Mouse (Mus musculus): Measurements from ENCODE around the gene Bcl2l11.
"Not testable (repeated sequence)": the region's sequence is repeated elsewhere in the genome, so short reads cannot be mapped to it uniquely, and the experiment has no call there.

The Bcl2l11 gene

GRCm38 (mm10) chr2:128176391-128177044 is 50.7 kb downstream of the Bcl2l11 start:
- peak in 1 of 2 experiments; percentile 41 for DNase-seq

DNA sequence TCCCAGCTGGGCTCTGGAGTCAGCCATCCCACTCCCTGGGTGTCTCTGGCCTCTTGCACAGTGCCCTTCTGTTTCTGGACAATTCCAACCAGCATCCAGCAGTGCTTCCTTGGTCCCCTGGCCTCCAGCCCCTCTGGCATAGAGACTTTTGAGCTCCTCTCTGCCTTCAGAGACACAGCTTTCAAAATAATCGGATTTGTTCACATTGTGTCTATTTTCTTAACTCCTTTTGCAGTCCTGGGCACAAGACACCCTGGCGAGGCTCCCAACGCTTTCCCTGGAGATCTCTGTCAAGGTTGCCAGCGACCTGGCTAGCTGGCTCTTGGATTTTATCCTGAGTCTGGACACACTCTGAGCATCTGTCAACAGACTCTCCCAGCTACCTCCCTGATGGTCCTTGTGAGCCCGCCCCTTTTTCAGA is 51.4 kb downstream of the Bcl2l11 start:
- no peak for DNase-seq

- DNase-seq, result peak in 1 of 2 experiments; percentile 43
These were observed 53.4 kb downstream of the Bcl2l11 start for GRCm38 (mm10) chr2:128179126-128179807.

- peak; percentile 56 to 70 for DNase-seq
These were observed 54.1 kb downstream of the Bcl2l11 start for GRCm38 (mm10) chr2:128179808-128180379.

GRCm38 (mm10) chr2:128182181-128182580 is 56.3 kb downstream of the Bcl2l11 start:
- not testable (repeated sequence) for DNase-seq

- DNase-seq, result no peak
These were observed 56.9 kb downstream of the Bcl2l11 start for GRCm38 (mm10) chr2:128182751-128183150.

- DNase-seq, result no peak
These were observed 57.9 kb downstream of the Bcl2l11 start for GRCm38 (mm10) chr2:128183762-128184161.

- DNase-seq, result no peak
These were observed 60.1 kb downstream of the Bcl2l11 start for GRCm38 (mm10) chr2:128185942-128186341.

- DNase-seq, result no peak
These were observed 61.4 kb downstream of the Bcl2l11 start for GRCm38 (mm10) chr2:128187277-128187676.

- DNase-seq, result no peak
These were observed 62.6 kb downstream of the Bcl2l11 start for GRCm38 (mm10) chr2:128188461-128188860.

GRCm38 (mm10) chr2:128189691-128190090 is 63.9 kb downstream of the Bcl2l11 start:
- no peak for DNase-seq

DNA sequence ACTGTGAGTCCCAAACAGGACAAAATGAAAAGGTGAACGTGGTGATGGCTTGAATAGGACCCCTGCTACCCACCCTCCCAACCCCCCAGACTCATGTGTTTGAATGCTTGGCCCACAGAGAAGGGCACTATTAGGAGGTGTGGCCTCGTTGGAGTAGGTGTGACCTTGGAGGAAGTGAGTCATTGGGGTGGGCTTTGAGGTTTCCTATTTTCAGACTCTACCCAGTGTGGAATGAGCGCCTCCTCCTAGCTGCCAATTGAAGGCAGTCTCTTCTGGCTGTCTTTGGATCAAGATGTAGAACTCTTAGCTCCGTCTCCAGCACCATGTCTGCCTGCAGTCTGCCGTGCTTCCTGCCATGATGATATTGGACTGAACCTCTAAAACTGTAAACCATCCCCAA is 64.4 kb downstream of the Bcl2l11 start:
- no peak for DNase-seq

GRCm38 (mm10) chr2:128193411-128193810 is 67.6 kb downstream of the Bcl2l11 start:
- DNase-seq, result no peak

GRCm38 (mm10) chr2:128197379-128197778 is 71.5 kb downstream of the Bcl2l11 start:
- DNase-seq, result no peak

- no peak for DNase-seq
These were observed 77.3 kb downstream of the Bcl2l11 start for GRCm38 (mm10) chr2:128203147-128203546.

GRCm38 (mm10) chr2:128203749-128204405 is 78.0 kb downstream of the Bcl2l11 start:
- no peak for DNase-seq

DNA sequence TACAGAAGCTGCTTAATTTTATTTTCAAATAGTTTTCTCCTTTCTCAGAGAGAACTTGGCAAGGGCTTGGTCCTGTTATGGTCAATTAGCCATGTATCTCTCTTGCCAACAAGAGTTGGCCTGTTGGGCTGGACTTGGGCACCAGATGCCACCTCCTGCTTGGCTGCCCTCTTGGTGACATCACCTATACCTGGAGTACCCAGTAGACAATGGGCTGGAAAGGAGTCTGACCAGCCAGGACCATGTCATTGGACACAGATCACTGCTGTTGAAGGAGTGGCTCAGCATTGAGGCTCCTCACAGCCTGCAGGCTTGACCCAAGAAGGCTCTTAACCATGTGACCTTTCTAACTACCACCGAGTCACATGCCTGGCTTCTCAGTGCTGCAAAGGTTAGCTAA is 82.7 kb downstream of the Bcl2l11 start:
- no peak for DNase-seq

- no peak for DNase-seq
These were observed 84.0 kb downstream of the Bcl2l11 start for GRCm38 (mm10) chr2:128209841-128210329.

GRCm38 (mm10) chr2:128210376-128210775 is 84.5 kb downstream of the Bcl2l11 start:
- DNase-seq, result peak; percentile 36 to 44

- DNase-seq, result peak in 1 of 2 experiments; percentile 37
These were observed 85.4 kb downstream of the Bcl2l11 start for GRCm38 (mm10) chr2:128211022-128211880.

DNA sequence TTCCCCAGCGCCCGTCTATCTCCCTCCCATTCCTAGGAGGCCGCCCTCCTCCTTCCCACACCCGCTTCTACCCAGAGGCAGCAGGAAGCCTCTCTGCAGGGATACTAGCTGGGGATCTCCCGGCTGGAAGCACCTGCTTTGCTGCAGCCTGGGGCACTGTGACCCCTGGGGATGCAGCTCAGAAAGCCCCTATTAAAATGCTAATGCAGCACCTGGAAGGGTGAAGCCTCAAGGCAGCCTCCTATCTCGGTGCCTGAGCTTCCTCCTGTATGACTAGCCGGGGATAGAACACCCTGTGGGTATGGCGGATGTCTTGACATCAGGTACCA is 86.0 kb downstream of the Bcl2l11 start:
- peak; percentile 15 to 35 for DNase-seq
